Mouse (Mus musculus) common myeloid progenitor, adult 5-6 weeks (primary cell): ENCODE data around the gene Myo15b. TPM values are rescaled to one million over a fixed set of nuclear protein-coding genes. Genes with fewer than 3 reads are reported as not detected.

Source experiments
- ATAC-seq: replicated peaks from 2 replicates; pipeline ENCODE4 v1.8.0; 2016; ENCODE audit warnings: low read depth, mild to moderate bottlenecking, moderate TSS enrichment, inconsistent platforms; ENCODE audit not compliant: poor library complexity, severe bottlenecking
- total RNA-seq: library from RNA; stranded (forward); fragments of 200-1000, 187-1606 nt; gene quantifications from 2 replicates; pipeline ENCODE4 v1.2.3, GENCODE M21; 2017

Myo15b gene
- total RNA-seq, 1 experiment from 2014 or later: 3.7 TPM

GRCm38 (mm10) chr11:115899486-115900266, 41.5 kb downstream of the Myo15b start, which contains the start of gene Smim5:
Gene Smim5, plus strand, starts transcription at chr11:115899966.
- ATAC-seq: peak; percentile 35

GRCm38 (mm10) chr11:115900561-115901337, 42.5 kb downstream of the Myo15b start:
- ATAC-seq: no peak

DNA sequence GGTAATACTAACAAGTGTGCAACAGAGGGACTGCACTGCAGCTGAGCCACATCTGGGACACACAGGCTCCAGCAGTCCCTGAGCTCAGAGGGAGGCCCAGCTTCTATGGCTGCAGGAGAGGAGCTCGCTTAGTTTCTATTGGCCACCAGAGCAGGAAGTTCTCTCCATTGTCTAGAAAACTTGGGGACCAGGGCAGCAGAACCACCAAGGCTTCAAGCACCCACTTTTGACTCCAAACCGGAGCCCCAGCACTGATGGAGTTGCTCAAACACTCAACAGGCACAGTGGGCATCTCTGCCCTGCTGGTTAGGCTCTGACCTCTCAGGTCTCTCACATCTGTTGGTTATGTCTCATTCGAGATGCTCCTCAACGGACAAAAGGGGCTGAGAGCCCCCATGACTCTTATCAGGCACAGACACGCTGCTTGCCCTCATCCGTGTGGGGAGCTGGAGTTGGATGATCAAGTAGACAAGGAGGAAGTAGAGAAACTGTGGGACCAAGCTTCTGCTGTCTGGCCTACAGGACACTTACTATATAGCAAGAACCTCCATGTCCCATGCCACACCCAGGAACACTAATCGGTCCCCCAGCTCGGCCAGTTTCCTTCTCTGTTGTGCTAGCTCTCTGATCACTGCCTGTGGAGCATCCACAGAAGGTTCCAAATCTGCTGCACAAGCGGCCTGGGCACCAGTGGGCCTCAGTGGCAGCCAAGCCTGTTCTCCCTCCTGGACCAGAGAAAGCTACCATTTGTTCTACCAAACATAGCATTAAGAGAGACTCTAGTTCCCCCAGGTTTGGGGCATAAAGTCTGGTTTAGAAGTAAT, 43.3 kb downstream of the Myo15b start:
- peak; percentile 52 for ATAC-seq

GRCm38 (mm10) chr11:115902177-115902576, 44.0 kb downstream of the Myo15b start:
- ATAC-seq: no peak

DNA sequence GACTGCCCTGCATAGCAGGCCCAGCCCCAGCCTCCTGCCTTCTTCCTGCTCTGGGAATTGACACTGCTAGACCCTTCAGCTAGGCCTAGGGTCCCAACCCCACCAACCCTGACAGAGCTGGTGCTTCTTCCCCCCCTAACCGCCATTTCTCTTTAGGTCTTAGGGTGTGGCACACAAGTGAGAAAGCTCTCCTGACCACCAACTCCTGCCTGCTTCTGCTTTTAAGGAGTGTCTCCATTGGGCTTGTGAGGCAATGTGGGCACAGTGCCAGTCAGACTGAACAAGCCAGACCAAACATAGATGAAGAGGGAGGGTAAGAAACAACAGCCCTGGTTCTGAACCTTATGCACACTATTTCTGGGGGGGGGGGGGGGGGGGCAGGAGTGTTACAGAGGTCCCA, 44.6 kb downstream of the Myo15b start:
- peak; percentile 21 for ATAC-seq

- peak; percentile 23 for ATAC-seq
Observed at GRCm38 (mm10) chr11:115903384-115904230, 45.4 kb downstream of the Myo15b start.

- no peak for ATAC-seq
Observed at GRCm38 (mm10) chr11:115904231-115904955, 46.2 kb downstream of the Myo15b start.

GRCm38 (mm10) chr11:115904956-115905790, 47.0 kb downstream of the Myo15b start:
- no peak for ATAC-seq

- ATAC-seq: no peak
Observed at GRCm38 (mm10) chr11:115906116-115906515, 47.9 kb downstream of the Myo15b start.

DNA sequence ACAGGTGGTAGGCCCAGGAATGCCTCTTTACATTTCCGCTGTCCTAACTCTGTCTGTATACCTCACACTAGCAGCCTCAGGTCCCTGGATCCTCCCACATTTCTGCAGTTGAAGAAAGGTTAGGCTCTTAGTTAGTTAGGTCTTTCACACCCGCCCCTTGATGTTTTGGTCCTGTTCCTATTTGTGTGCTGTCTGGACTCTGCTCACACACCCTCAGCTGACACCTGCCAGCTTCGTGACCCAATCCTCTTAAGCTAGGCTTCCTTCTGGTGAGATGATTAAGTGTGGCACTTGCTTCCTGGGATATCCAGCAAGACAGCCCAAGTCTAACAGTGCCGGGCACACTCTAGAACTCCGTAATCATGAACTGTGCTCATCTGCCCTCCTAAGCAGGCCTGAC, 48.3 kb downstream of the Myo15b start:
- no peak for ATAC-seq

- ATAC-seq: peak; percentile 80
Observed at GRCm38 (mm10) chr11:115911134-115911561, 52.9 kb downstream of the Myo15b start.

DNA sequence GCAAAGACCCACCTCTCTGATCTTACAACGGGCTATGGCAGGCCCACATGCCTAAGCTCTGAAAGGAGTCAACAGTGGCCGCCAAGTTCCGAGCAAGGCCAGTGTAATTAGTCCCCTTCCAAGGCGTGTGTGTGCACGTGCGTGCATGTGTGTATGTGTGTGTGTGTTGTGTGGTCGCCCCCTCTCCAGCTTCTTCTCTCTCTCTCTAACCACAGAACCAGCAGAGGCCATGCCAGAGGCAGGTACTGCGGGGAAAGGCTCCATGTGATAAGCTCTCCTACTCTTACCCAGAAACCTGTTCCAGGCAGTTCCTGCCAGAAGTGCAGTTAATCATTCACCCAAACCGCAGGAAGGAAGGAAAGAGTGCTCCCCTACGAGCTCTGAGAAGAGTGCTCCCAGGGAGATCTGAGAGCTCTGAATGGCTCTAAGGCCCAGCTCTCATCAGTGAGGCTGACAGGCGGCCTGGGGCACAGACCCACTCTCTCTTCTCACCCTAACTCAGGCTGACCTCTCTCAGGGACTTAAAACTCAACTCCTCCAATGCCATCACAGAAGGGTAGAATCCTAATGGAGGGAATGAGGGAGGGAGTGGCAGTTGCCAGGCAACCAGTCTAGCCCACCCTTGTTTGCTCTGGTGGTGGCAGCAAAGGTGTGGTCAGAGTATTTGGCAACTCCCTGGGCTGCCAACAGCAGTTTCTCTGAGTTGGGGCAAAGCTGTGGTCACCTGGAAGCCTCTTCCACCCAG, 53.6 kb downstream of the Myo15b start, which contains the start of gene Smim6:
Gene Smim6 (plus strand): TSS at position 386 of the 745 bp plus-strand sequence.
- peak; percentile 60 for ATAC-seq

- no peak for ATAC-seq
Observed at GRCm38 (mm10) chr11:115916579-115916978, 58.4 kb downstream of the Myo15b start.

GRCm38 (mm10) chr11:115918637-115919036, 60.4 kb downstream of the Myo15b start:
- ATAC-seq: no peak

- no peak for ATAC-seq
Observed at GRCm38 (mm10) chr11:115919073-115919472, 60.9 kb downstream of the Myo15b start.

- peak; percentile 91 for ATAC-seq
Observed at GRCm38 (mm10) chr11:115920110-115920818, 62.1 kb downstream of the Myo15b start.
